Mouse (Mus musculus) lung, postnatal 0 days (tissue): ENCODE measurements around the gene Cdk8. TPM values are rescaled to one million over a fixed set of nuclear protein-coding genes. Genes with fewer than 3 reads are reported as not detected.

Experiments
- ATAC-seq: fragments of 200-750 bp; cut with Nextera tagmentation; 2 replicates; pipeline ENCODE4 v1.8.0; 2017; ENCODE audit warnings: moderate library complexity
- DNase-seq: peaks from one replicate; pipeline ENCODE4 v3.0.0-alpha.2; 2016; ENCODE audit warnings: low spot score
- H3K27ac ChIP-seq: fragments of 300-500 bp; sonication (generic); 2 replicates; pipeline ENCODE4 v1.5.1; 2014; ENCODE audit warnings: antibody characterized with exemption, mild to moderate bottlenecking, low read length, mixed read lengths
- H3K27me3 ChIP-seq: fragments of 300-500 bp; sonication (generic); replicated peaks from 2 replicates; pipeline ENCODE4 v1.6.1; 2014; ENCODE audit warnings: low read length, mixed read lengths; ENCODE audit not compliant: insufficient read depth
- H3K36me3 ChIP-seq: fragments of 300-500 bp; sonication (generic); 2 replicates; pipeline ENCODE4 v1.6.1; 2014; ENCODE audit warnings: low read length, mixed read lengths; ENCODE audit not compliant: insufficient read depth
- H3K4me1 ChIP-seq: fragments of 300-500 bp; sonication (generic); 2 replicates; pipeline ENCODE4 v1.6.1; 2014; ENCODE audit warnings: antibody characterized with exemption, low read depth, low read length, mixed read lengths; ENCODE audit not compliant: insufficient read depth
- H3K4me2 ChIP-seq: fragments of 300-500 bp; sonication (generic); replicated peaks from 2 replicates; pipeline ENCODE4 v1.6.1; 2014; ENCODE audit warnings: low read depth, mild to moderate bottlenecking, low read length, moderate library complexity, mixed read lengths
- H3K4me3 ChIP-seq: fragments of 300-500 bp; sonication (generic); 2 replicates; pipeline ENCODE4 v1.5.1; 2014; ENCODE audit warnings: low read depth, low read length
- H3K9ac ChIP-seq: fragments of 300-500 bp; sonication (generic); replicated peaks from 2 replicates; pipeline ENCODE4 v1.6.1; 2014; ENCODE audit warnings: low read depth, mild to moderate bottlenecking
- H3K9me3 ChIP-seq: fragments of 300-500 bp; sonication (generic); 2 replicates; pipeline ENCODE4 v1.6.1; 2016; ENCODE audit warnings: low read length, mixed read lengths
- CTCF ChIP-seq: IDR thresholded peaks from 2 replicates; pipeline ENCODE4 v1.5.1; 2016; ENCODE audit warnings: antibody characterized with exemption, mild to moderate bottlenecking
- EP300 ChIP-seq: IDR thresholded peaks from 2 replicates; pipeline ENCODE4 v1.6.1; 2016; ENCODE audit warnings: antibody characterized with exemption, mild to moderate bottlenecking, control low read depth
- WGBS: fragments of 180-500 bp; shearing (Covaris S2); extraction: QIAGEN DNeasy Blood & Tissue Kit; methylation state at CpG from one replicate; pipeline ENCODE4 v1.1.7; 2014; 5-methylcytosine and 5-hydroxymethylcytosine counted together
- polyA plus RNA-seq: library from polyadenylated mRNA; unstranded; fragments of >200 nt; fragmentation: Nextera tagmentation; extraction: Ambion mirVana; gene quantifications from 2 replicates; pipeline ENCODE4 v1.2.1, GENCODE M21; 2015

The Cdk8 gene
- polyA plus RNA-seq, 1 experiment from 2014 or later: 12.1 TPM

DNA sequence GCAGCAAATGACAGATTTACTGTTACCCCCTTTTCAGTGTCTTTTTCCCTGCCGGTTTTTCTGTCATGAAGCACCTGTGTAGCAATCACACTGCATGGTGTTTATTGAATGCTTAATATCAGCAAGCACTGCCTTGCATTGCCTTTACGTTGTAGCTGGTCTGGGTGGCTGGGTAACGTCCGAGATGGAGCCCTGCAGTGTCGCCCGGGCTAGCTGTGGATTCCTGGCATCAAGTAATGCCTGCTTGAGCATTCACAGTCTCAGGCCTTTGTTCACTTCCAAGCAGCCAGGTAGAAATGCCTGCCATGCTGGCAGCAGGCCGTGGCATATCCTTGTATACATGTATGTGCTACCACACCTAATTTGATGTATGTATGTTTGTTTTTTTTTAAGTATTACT, 36.7 kb downstream of the Cdk8 start:
- Histone ChIP-seq H3K27me3 (no peaks in the 10 kb centered on the region), H3K4me2 (no peak overlapping the region), H3K27ac (no peak overlapping the region), H3K36me3 (no peaks in the 10 kb centered on the region), H3K9me3 (no peaks in the 10 kb centered on the region), H3K4me1 (no peaks in the 10 kb centered on the region), H3K4me3 (no peak overlapping the region), H3K9ac (no peak overlapping the region)
- DNase-seq (no peak), ATAC-seq (no peak)
- TF ChIP-seq CTCF (no peak), EP300 (no peak)
- WGBS: 89% methylated on average over 7 of the region's 7 CpGs

DNA sequence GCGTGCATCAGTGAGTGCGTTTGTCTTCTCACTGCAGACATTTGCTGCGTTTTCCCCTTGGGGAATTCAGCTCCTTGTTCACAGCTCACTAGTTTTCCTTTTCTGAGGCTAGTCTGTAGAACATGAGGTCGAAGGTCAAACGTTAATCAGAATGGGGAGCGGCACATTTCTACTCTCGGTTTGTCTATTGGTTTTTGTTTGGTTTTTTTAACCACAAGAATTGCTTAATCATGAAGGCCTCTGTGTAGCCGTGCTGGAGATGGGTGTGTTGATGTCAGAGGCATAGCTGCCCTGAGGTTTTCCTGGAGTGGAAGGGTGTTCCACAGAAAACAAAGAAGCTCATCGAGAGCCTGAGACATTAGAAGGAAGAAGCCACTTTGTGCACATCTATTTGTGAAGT, 39.6 kb downstream of the Cdk8 start:
- Histone ChIP-seq H3K4me2 (no peak overlapping the region), H3K4me3 (no peak overlapping the region), H3K4me1 (no peaks in the 10 kb centered on the region), H3K27me3 (no peaks in the 10 kb centered on the region), H3K36me3 (no peaks in the 10 kb centered on the region), H3K9ac (no peak overlapping the region), H3K27ac (no peak overlapping the region), H3K9me3 (no peaks in the 10 kb centered on the region)
- no peak for DNase-seq
- ATAC-seq: no peak
- 81% methylated on average over 9 of the region's 9 CpGs for WGBS
- no peak for TF ChIP-seq EP300
- TF ChIP-seq CTCF: no peak

DNA sequence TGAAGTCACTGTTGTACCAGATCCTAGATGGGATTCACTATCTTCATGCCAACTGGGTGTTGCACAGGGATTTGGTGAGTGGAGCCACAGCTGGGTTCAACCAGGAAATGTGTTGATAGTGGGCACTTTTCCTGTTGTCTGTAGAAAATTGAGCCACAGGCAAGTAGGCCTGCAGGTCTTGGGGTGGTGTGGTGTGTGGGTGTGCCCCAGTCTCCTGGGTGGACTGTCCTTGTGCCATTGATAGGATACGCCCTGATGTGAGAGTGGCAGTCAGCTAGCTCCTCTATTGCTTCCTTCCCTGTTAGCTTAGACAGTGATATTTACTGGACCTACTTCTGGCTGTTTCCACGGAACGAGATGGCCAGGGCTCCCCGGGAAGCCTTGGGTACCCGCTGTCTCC, 40.6 kb downstream of the Cdk8 start:
- H3K9me3 ChIP-seq: no peaks in the 10 kb centered on the region
- H3K9ac ChIP-seq: no peak overlapping the region
- no peak overlapping the region for H3K27ac ChIP-seq
- H3K4me2 ChIP-seq: no peak overlapping the region
- 94% methylated on average over 5 of the region's 5 CpGs for WGBS
- H3K36me3 ChIP-seq: no peaks in the 10 kb centered on the region
- DNase-seq (no peak), ATAC-seq (no peak)
- TF ChIP-seq CTCF (no peak), EP300 (no peak)
- H3K4me1 ChIP-seq: no peaks in the 10 kb centered on the region
- H3K4me3 ChIP-seq: no peak overlapping the region
- no peaks in the 10 kb centered on the region for H3K27me3 ChIP-seq

DNA sequence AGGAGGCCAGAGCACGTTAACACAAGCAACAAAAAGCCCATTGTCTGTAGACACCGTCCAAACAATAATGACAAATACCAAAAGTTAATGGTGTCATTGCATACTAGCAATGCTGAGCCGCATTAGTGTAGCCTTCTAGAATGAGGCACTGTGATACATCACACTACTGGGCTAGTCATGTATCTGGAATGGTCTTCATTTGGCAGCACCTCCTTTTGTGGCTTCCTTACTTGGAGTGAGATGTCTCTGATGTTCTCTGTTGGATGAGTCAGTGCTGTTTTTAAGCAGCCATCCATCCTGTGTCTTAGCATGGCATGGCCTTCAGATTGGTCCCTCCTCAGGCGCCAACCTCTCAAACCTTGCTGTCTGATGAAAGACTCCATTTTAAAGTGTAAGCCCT, 42.1 kb downstream of the Cdk8 start:
- no peak for ATAC-seq
- Histone ChIP-seq H3K36me3 (no peaks in the 10 kb centered on the region), H3K4me3 (no peak overlapping the region), H3K9ac (no peak overlapping the region), H3K4me2 (no peak overlapping the region), H3K9me3 (no peaks in the 10 kb centered on the region), H3K4me1 (no peaks in the 10 kb centered on the region), H3K27ac (no peak overlapping the region), H3K27me3 (no peaks in the 10 kb centered on the region)
- DNase-seq: no peak
- no peak for TF ChIP-seq EP300
- TF ChIP-seq CTCF: no peak
- WGBS: 75% methylated on average over 4 of the region's 4 CpGs

DNA sequence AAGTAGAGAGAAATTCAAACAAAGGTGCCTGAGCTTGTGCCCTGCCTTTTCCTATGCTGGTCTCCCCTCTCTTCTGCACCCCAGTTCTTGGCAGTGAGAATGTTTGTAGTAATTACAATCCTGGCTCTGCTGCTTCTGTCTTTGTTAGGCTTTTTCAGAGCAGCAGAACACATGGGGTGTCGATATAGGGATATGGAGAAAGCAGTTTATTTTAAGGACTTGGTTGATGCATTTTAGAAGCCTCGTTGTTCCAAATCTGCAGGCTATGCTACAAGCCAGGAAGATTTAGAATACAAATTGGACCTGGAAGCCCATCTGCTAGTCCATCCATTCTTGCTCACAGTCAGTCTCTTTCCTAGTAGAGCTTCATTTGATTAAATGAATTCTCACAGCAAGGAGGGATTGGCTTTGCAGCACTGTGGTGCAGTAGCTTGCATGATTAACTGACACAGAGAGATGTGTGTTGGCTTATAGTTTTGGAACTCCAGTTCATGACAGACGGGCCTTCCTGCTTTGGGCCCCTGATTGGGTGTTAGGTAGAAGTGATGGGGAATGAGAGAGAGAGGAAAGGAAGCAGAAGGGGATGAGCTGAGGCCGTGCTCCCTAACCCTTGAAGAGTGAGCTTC, 43.5 kb downstream of the Cdk8 start:
- H3K36me3 ChIP-seq: no peaks in the 10 kb centered on the region
- 82% methylated on average over 4 of the region's 4 CpGs for WGBS

DNA sequence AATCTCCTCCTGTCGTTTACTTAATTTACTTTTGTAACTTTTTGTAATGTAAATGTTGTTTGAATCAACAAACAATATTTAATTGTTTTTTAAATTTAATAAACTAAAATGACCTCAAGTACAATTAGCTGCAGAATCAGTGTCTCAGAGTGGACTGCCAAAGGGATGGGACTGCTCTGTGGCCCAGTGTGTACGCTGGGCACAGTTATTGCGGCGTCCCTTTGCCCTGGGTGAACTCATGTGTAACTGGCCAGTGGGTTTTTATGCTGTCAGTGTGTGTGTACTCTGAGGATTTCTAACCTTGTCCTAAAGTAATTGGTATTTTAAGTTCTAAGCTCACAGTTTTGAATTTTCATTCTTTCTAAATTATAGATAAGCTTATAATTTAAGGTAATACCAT, 46.5 kb downstream of the Cdk8 start:
- no peaks in the 10 kb centered on the region for H3K27me3 ChIP-seq
- H3K4me3 ChIP-seq: no peak overlapping the region
- H3K9ac ChIP-seq: no peak overlapping the region
- ATAC-seq (no peak), DNase-seq (no peak)
- H3K27ac ChIP-seq: no peak overlapping the region
- H3K9me3 ChIP-seq: no peaks in the 10 kb centered on the region
- no peak for TF ChIP-seq EP300
- TF ChIP-seq CTCF: no peak
- WGBS: 89% methylated on average over 4 of the region's 4 CpGs
- H3K4me1 ChIP-seq: no peaks in the 10 kb centered on the region
- H3K4me2 ChIP-seq: no peak overlapping the region
- no peaks in the 10 kb centered on the region for H3K36me3 ChIP-seq

More for the DNA sequence above, 43.5 kb downstream of the Cdk8 start:
- no peak overlapping the region for H3K9ac ChIP-seq
- no peak for TF ChIP-seq CTCF
- TF ChIP-seq EP300: no peak
- H3K4me3 ChIP-seq: no peak overlapping the region
- H3K9me3 ChIP-seq: no peaks in the 10 kb centered on the region
- no peaks in the 10 kb centered on the region for H3K27me3 ChIP-seq
- DNase-seq (no peak), ATAC-seq (no peak)
- no peak overlapping the region for H3K4me2 ChIP-seq
- H3K4me1 ChIP-seq: no peaks in the 10 kb centered on the region
- H3K27ac ChIP-seq: no peak overlapping the region

DNA sequence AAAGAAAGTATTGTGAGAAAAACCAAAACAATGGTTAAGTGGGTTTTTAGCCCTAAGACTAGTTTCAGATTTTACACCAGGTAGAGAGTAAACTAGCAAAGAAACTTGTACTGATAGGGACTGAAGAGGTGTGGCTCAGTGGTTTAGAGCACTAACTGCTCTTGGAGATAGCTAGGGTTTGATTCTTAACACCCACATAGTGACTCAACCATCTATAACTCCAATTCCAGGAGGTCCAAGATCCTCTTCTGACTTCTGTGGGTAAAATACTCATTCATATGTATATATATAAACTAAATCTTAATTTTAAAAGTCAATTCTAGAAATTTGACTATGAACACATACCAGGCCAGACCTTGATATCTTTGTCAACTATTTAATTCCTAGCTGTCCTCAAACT, 49.0 kb downstream of the Cdk8 start:
- Histone ChIP-seq H3K9me3 (no peaks in the 10 kb centered on the region), H3K4me3 (no peak overlapping the region), H3K4me1 (no peaks in the 10 kb centered on the region), H3K4me2 (no peak overlapping the region), H3K27me3 (no peaks in the 10 kb centered on the region), H3K36me3 (peaks cover 6% of the 10 kb centered on the region; the same call in 1 of the 2 replicates), H3K27ac (no peak overlapping the region), H3K9ac (no peak overlapping the region)
- TF ChIP-seq EP300 (no peak), CTCF (no peak)
- DNase-seq (no peak), ATAC-seq (no peak)
